Mouse (Mus musculus): ENCODE measurements around the gene Etnk1.

- TF ChIP-seq CTCF (IDR thresholded peaks at IDR 0.05; ENCODE audit: extremely low read depth, insufficient read depth, low read length): no peak
- TF ChIP-seq POLR2A (IDR thresholded peaks at IDR 0.05; ENCODE audit: extremely low read depth, insufficient read depth, low read length): no peak
Measured at GRCm38 (mm10) chr6:143213461-143213860, 46.4 kb downstream of the Etnk1 start.
